Mouse (Mus musculus) kidney, postnatal 0 days (tissue): Measurements from ENCODE around the gene Cradd. TPM values are rescaled to one million over a fixed set of nuclear protein-coding genes. Genes with fewer than 3 reads are reported as not detected.

Experiments used
- ATAC-seq: fragments of 200-750 bp; cut with Nextera tagmentation; replicated peaks from 2 replicates; pipeline ENCODE4 v1.8.0; 2017; ENCODE audit warnings: low read depth, moderate number of reproducible peaks, moderate TSS enrichment, moderate library complexity; ENCODE audit not compliant: low FRiP score
- DNase-seq: peaks from one replicate; pipeline ENCODE4 v3.0.0-alpha.2; 2016; ENCODE audit warnings: low spot score
- H3K27ac ChIP-seq: fragments of 300-500 bp; sonication (generic); 2 replicates; pipeline ENCODE4 v1.5.1; 2014; ENCODE audit warnings: mild to moderate bottlenecking
- H3K27me3 ChIP-seq: fragments of 300-500 bp; sonication (generic); 2 replicates; pipeline ENCODE4 v1.6.1; 2014; ENCODE audit warnings: low read length, mixed read lengths; ENCODE audit not compliant: insufficient read depth
- H3K36me3 ChIP-seq: fragments of 300-500 bp; sonication (generic); 2 replicates; pipeline ENCODE4 v1.6.1; 2014; ENCODE audit warnings: low read length, mixed read lengths; ENCODE audit not compliant: insufficient read depth
- H3K4me1 ChIP-seq: fragments of 300-500 bp; sonication (generic); replicated peaks from 2 replicates; pipeline ENCODE4 v1.6.1; 2014; ENCODE audit warnings: antibody characterized with exemption, low read length, mixed read lengths; ENCODE audit not compliant: insufficient read depth
- H3K4me2 ChIP-seq: fragments of 300-500 bp; sonication (generic); 2 replicates; pipeline ENCODE4 v1.6.1; 2014; ENCODE audit warnings: mild to moderate bottlenecking, low read length, moderate library complexity, mixed read lengths
- H3K4me3 ChIP-seq: fragments of 300-500 bp; sonication (generic); replicated peaks from 2 replicates; pipeline ENCODE4 v1.5.1; 2014; ENCODE audit warnings: low read depth, low read length
- H3K9ac ChIP-seq: fragments of 300-500 bp; sonication (generic); 2 replicates; pipeline ENCODE4 v1.6.1; 2014; ENCODE audit warnings: low read depth, low read length
- H3K9me3 ChIP-seq: fragments of 300-500 bp; sonication (generic); replicated peaks from 2 replicates; pipeline ENCODE4 v1.6.1; 2016; ENCODE audit warnings: low read length, inconsistent platforms, mixed read lengths
- CTCF ChIP-seq: IDR thresholded peaks from 2 replicates; pipeline ENCODE4 v1.5.1; 2016; ENCODE audit warnings: antibody characterized with exemption, low read depth, mild to moderate bottlenecking, moderate library complexity
- WGBS: fragments of 180-500 bp; shearing (Covaris S2); extraction: QIAGEN DNeasy Blood & Tissue Kit; methylation state at CpG from one replicate; pipeline ENCODE4 v1.1.7; 2014; 5-methylcytosine and 5-hydroxymethylcytosine counted together
- polyA plus RNA-seq: library from polyadenylated mRNA; unstranded; fragments of >200 nt; fragmentation: Nextera tagmentation; extraction: Ambion mirVana; gene quantifications from 2 replicates; pipeline ENCODE4 v1.2.1, GENCODE M21; 2015

Cradd gene
- polyA plus RNA-seq, 1 experiment from 2014 or later, result 10.5 TPM

- DNase-seq (no peak), ATAC-seq (no peak)
- H3K9ac ChIP-seq, result no peak overlapping the region
- no peaks in the 10 kb centered on the region for H3K36me3 ChIP-seq
- no peaks in the 10 kb centered on the region for H3K27me3 ChIP-seq
- H3K4me2 ChIP-seq, result no peak overlapping the region
- WGBS, result 36% methylated on average over 2 of the region's 2 CpGs
- H3K9me3 ChIP-seq, result no peaks in the 10 kb centered on the region
- no peak overlapping the region for H3K4me3 ChIP-seq
- no peak for TF ChIP-seq CTCF
- H3K4me1 ChIP-seq, result peaks cover 49% of the 10 kb centered on the region
- H3K27ac ChIP-seq, result peak overlapping the region; percentile 67
Observed at GRCm38 (mm10) chr10:95143446-95144114, 180.4 kb downstream of the Cradd start.

GRCm38 (mm10) chr10:95142844-95143435 lies 181.0 kb downstream of the Cradd start:
- DNase-seq, result peak; percentile 88
- Histone ChIP-seq H3K9me3 (no peaks in the 10 kb centered on the region), H3K4me1 (peaks cover 49% of the 10 kb centered on the region), H3K27ac (peak overlapping the region; percentile 67), H3K4me3 (no peak overlapping the region), H3K27me3 (no peaks in the 10 kb centered on the region), H3K36me3 (no peaks in the 10 kb centered on the region), H3K9ac (no peak overlapping the region), H3K4me2 (peak overlapping the region; percentile 17; the same call in 1 of the 2 replicates)
- WGBS, result 8% methylated on average over 11 of the region's 11 CpGs
- peak; percentile 79 for ATAC-seq
- peak; percentile 1; the same call in 1 of the 2 replicates for TF ChIP-seq CTCF

GRCm38 (mm10) chr10:95141075-95141474 lies 182.9 kb downstream of the Cradd start:
- H3K4me3 ChIP-seq, result no peak overlapping the region
- no peak for TF ChIP-seq CTCF
- no peak for ATAC-seq
- no peaks in the 10 kb centered on the region for H3K27me3 ChIP-seq
- H3K36me3 ChIP-seq, result no peaks in the 10 kb centered on the region
- no peak overlapping the region for H3K27ac ChIP-seq
- H3K9me3 ChIP-seq, result no peaks in the 10 kb centered on the region
- H3K4me2 ChIP-seq, result no peak overlapping the region
- H3K4me1 ChIP-seq, result peaks cover 37% of the 10 kb centered on the region
- WGBS, result 65% methylated on average over 3 of the region's 3 CpGs
- no peak for DNase-seq
- H3K9ac ChIP-seq, result no peak overlapping the region

GRCm38 (mm10) chr10:95140191-95140590 lies 183.7 kb downstream of the Cradd start:
- H3K27me3 ChIP-seq, result no peaks in the 10 kb centered on the region
- no peak overlapping the region for H3K9ac ChIP-seq
- no peaks in the 10 kb centered on the region for H3K36me3 ChIP-seq
- DNase-seq, result no peak
- no peak for TF ChIP-seq CTCF
- H3K4me2 ChIP-seq, result no peak overlapping the region
- H3K9me3 ChIP-seq, result no peaks in the 10 kb centered on the region
- H3K4me3 ChIP-seq, result no peak overlapping the region
- H3K4me1 ChIP-seq, result peaks cover 31% of the 10 kb centered on the region
- no peak overlapping the region for H3K27ac ChIP-seq
- no peak for ATAC-seq

- Histone ChIP-seq H3K9me3 (no peaks in the 10 kb centered on the region), H3K27me3 (no peaks in the 10 kb centered on the region), H3K4me2 (no peak overlapping the region), H3K4me3 (no peak overlapping the region), H3K4me1 (peaks cover 25% of the 10 kb centered on the region), H3K36me3 (no peaks in the 10 kb centered on the region), H3K27ac (no peak overlapping the region), H3K9ac (no peak overlapping the region)
- WGBS, result 63% methylated on average over 8 of the region's 8 CpGs
- ATAC-seq (no peak), DNase-seq (no peak)
- TF ChIP-seq CTCF, result no peak
Observed at GRCm38 (mm10) chr10:95139645-95140044, 184.3 kb downstream of the Cradd start.

- ATAC-seq (no peak), DNase-seq (no peak)
- TF ChIP-seq CTCF, result no peak
- no peaks in the 10 kb centered on the region for H3K27me3 ChIP-seq
- H3K36me3 ChIP-seq, result no peaks in the 10 kb centered on the region
- WGBS, result 64% methylated on average over 4 of the region's 4 CpGs
- H3K9me3 ChIP-seq, result no peaks in the 10 kb centered on the region
- H3K27ac ChIP-seq, result no peak overlapping the region
- no peaks in the 10 kb centered on the region for H3K4me1 ChIP-seq
- no peak overlapping the region for H3K4me3 ChIP-seq
- H3K9ac ChIP-seq, result no peak overlapping the region
- no peak overlapping the region for H3K4me2 ChIP-seq
Observed at GRCm38 (mm10) chr10:95133057-95133456, 190.9 kb downstream of the Cradd start.

Other genes with a start within 250 kb of the Cradd start
- gene Socs2, start 93.0 kb upstream of the Cradd start, polyA plus RNA-seq, result 122 and 124 TPM in 2 replicates
- gene Mrpl42, start 177.8 kb upstream of the Cradd start, polyA plus RNA-seq, result 427 and 432 TPM in 2 replicates
- gene Ube2n, start 191.0 kb upstream of the Cradd start, polyA plus RNA-seq, result 277 and 296 TPM in 2 replicates
- gene Nudt4, start 240.0 kb upstream of the Cradd start, polyA plus RNA-seq, result 215 and 232 TPM in 2 replicates